Mouse (Mus musculus) myocyte (in vitro differentiated cells): ENCODE data around the gene Ints3. TPM values are rescaled to one million over a fixed set of nuclear protein-coding genes. Genes with fewer than 3 reads are reported as not detected.
A peak's percentile ranks its signal among the peaks of the same experiment; 100 is the strongest.

Source experiments
- H3K27me3 ChIP-seq: one replicate; pipeline ENCODE4 v1.6.1; 2011; ENCODE audit not compliant: control insufficient read depth, insufficient read depth, insufficient read length
- H3K36me3 ChIP-seq: one replicate; pipeline ENCODE4 v1.6.1; 2011; ENCODE audit not compliant: control insufficient read depth, insufficient read depth
- H3K4me2 ChIP-seq: one replicate; pipeline ENCODE4 v1.6.1; 2011; ENCODE audit warnings: low read depth, control low read depth
- H3K4me3 ChIP-seq: one replicate; pipeline ENCODE4 v1.5.1; 2011; ENCODE audit warnings: mild to moderate bottlenecking, control low read depth, moderate library complexity
- H3K79me2 ChIP-seq: one replicate; pipeline ENCODE4 v1.6.1; 2011; ENCODE audit not compliant: control insufficient read depth, insufficient read depth
- H3ac ChIP-seq: one replicate; pipeline ENCODE4 v1.6.1; 2011; ENCODE audit not compliant: control insufficient read depth, insufficient read length
- CEBPB ChIP-seq: IDR thresholded peaks from 2 replicates; pipeline ENCODE4 v1.6.1; 2011; ENCODE audit warnings: mild to moderate bottlenecking, moderate library complexity; ENCODE audit not compliant: poor library complexity, insufficient read depth, severe bottlenecking
- E2F4 ChIP-seq: IDR thresholded peaks from one replicate; pipeline ENCODE4 v1.6.1; 2011; ENCODE audit warnings: mild to moderate bottlenecking, control low read depth, moderate library complexity; ENCODE audit not compliant: insufficient read depth
- MAX ChIP-seq: IDR thresholded peaks from one replicate; pipeline ENCODE4 v1.6.1; 2011; ENCODE audit warnings: low read depth, mild to moderate bottlenecking, control low read depth
- MYOD1 ChIP-seq, 3 experiments: IDR thresholded peaks; one replicate each; pipeline ENCODE4 v1.6.1; 2011; ENCODE audit warnings: control low read depth in 2 of 3, low read depth in 2 of 3, mild to moderate bottlenecking in 2 of 3, moderate library complexity in 1 of 3; ENCODE audit not compliant: insufficient read length in 2 of 3, control insufficient read depth in 1 of 3
- MYOG ChIP-seq, 3 experiments: IDR thresholded peaks; one replicate each; pipeline ENCODE4 v1.6.1; 2011; ENCODE audit warnings: control low read depth in 2 of 3, low read depth in 2 of 3, mild to moderate bottlenecking in 2 of 3; ENCODE audit not compliant: insufficient read length in 2 of 3, control insufficient read depth in 1 of 3, insufficient read depth in 1 of 3
- POLR2A ChIP-seq: IDR thresholded peaks from one replicate; pipeline ENCODE4 v1.6.1; 2011; ENCODE audit warnings: low read depth, mild to moderate bottlenecking, control low read depth, moderate library complexity; ENCODE audit not compliant: insufficient read length
- POLR2AphosphoS2 ChIP-seq: IDR thresholded peaks from one replicate; pipeline ENCODE4 v1.6.1; 2011; ENCODE audit warnings: low read depth, control low read depth; ENCODE audit not compliant: insufficient read length
- REST ChIP-seq: IDR thresholded peaks from one replicate; pipeline ENCODE4 v1.6.1; 2011; ENCODE audit warnings: mild to moderate bottlenecking, control low read depth, moderate library complexity; ENCODE audit not compliant: insufficient read depth, insufficient read length
- SRF ChIP-seq: IDR thresholded peaks from one replicate; pipeline ENCODE4 v1.6.1; 2011; ENCODE audit warnings: low read depth; ENCODE audit not compliant: control insufficient read depth, insufficient read length
- TCF12 ChIP-seq: IDR thresholded peaks from one replicate; pipeline ENCODE4 v1.6.1; 2011; ENCODE audit warnings: mild to moderate bottlenecking, control low read depth; ENCODE audit not compliant: poor library complexity, insufficient read depth, severe bottlenecking
- TCF3 ChIP-seq: IDR thresholded peaks from one replicate; pipeline ENCODE4 v1.6.1; 2011; ENCODE audit warnings: low read depth, control low read depth; ENCODE audit not compliant: insufficient read length
- USF1 ChIP-seq: IDR thresholded peaks from one replicate; pipeline ENCODE4 v1.6.1; 2011; ENCODE audit warnings: low read depth, mild to moderate bottlenecking, control low read depth, moderate library complexity
- polyA plus RNA-seq: library from polyadenylated mRNA; unstranded; fragments of >200 nt; fragmentation: generic; extraction: Trizol; gene quantifications from one replicate; pipeline ENCODE4 v1.2.1, GENCODE M21; 2012; ENCODE audit warnings: missing spikeins

Ints3 gene
- polyA plus RNA-seq, 1 experiment, result 24.2 TPM

- Histone ChIP-seq H3K4me2 (no peak overlapping the region), H3K36me3 (no peaks in the 10 kb centered on the region), H3ac (no peak overlapping the region), H3K4me3 (no peak overlapping the region), H3K27me3 (peaks cover 15% of the 10 kb centered on the region), H3K79me2 (no peaks in the 10 kb centered on the region)
- TF ChIP-seq TCF12 (no peak), MAX (no peak), TCF3 (no peak), POLR2AphosphoS2 (no peak), E2F4 (no peak), USF1 (no peak), MYOD1 (IDR thresholded peaks at IDR 0.05; ENCODE audit: control insufficient read depth in 1 of 3, insufficient read length in 2 of 3, low read depth in 2 of 3) (no peak), POLR2A (no peak), REST (no peak), CEBPB (no peak), MYOG (IDR thresholded peaks at IDR 0.05; ENCODE audit: control insufficient read depth in 1 of 3, insufficient read depth in 1 of 3, insufficient read length in 2 of 3, low read depth in 2 of 3) (no peak)
Observed at GRCm38 (mm10) chr3:90467618-90468300, 34.3 kb upstream of the Ints3 start.

DNA sequence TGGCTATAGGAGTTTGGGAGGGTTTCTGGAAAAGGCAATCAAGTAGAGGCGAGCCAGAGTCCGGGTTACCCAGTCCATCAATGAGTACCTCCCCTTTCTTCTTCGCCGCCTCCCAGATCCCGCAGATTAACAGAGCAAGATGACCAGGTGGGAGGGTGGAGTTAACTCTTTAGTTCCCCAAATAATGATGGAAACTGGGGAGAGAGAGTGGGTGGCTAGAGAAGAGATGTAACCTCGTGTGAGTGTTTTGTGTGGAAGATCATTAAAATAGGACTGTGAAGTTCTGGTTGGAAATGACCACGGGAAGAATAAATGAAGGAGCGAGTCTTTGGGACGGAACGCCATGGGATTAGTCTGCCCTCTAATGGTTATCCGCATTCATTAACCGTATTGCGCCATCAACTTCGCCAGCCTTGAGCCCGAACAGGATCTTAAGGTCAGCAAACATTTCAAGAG lies 32.9 kb upstream of the Ints3 start:
- Histone ChIP-seq H3ac (no peak overlapping the region), H3K36me3 (no peaks in the 10 kb centered on the region)

GRCm38 (mm10) chr3:90465686-90466310 lies 32.4 kb upstream of the Ints3 start, which contains the start of gene Npr1:
Gene Npr1, minus strand, starts transcription at chr3:90465866.
- Histone ChIP-seq H3K4me2 (peak within 1 kb of the TSS; percentile 92), H3K36me3 (no peaks in the 10 kb centered on the region), H3ac (no peak within 1 kb of the TSS), H3K27me3 (peaks cover 15% of the 10 kb centered on the region), H3K79me2 (no peaks in the 10 kb centered on the region), H3K4me3 (peak within 1 kb of the TSS; percentile 19)
- TF ChIP-seq TCF3 (no peak), USF1 (no peak), POLR2A (no peak), REST (no peak), MYOD1 (IDR thresholded peaks at IDR 0.05; ENCODE audit: control insufficient read depth in 1 of 3, insufficient read length in 2 of 3, low read depth in 2 of 3) (no peak), CEBPB (no peak), SRF (no peak), MYOG (IDR thresholded peaks at IDR 0.05; ENCODE audit: control insufficient read depth in 1 of 3, insufficient read depth in 1 of 3, insufficient read length in 2 of 3, low read depth in 2 of 3) (no peak), E2F4 (no peak), MAX (no peak), POLR2AphosphoS2 (no peak), TCF12 (no peak)

More for the DNA sequence above, 32.9 kb upstream of the Ints3 start:
- Histone ChIP-seq H3K4me2 (peak overlapping the region; percentile 92), H3K4me3 (peak overlapping the region; percentile 19), H3K27me3 (peaks cover 15% of the 10 kb centered on the region), H3K79me2 (no peaks in the 10 kb centered on the region)
- TF ChIP-seq REST (no peak), CEBPB (peak; percentile 91), TCF12 (no peak)

GRCm38 (mm10) chr3:90465081-90465685 lies 31.8 kb upstream of the Ints3 start:
- H3K36me3 ChIP-seq, result no peaks in the 10 kb centered on the region
- peak overlapping the region; percentile 19 for H3K4me3 ChIP-seq
- peak overlapping the region; percentile 92 for H3K4me2 ChIP-seq
- H3K79me2 ChIP-seq, result no peaks in the 10 kb centered on the region
- H3K27me3 ChIP-seq, result peaks cover 15% of the 10 kb centered on the region
- H3ac ChIP-seq, result no peak overlapping the region
- TF ChIP-seq MYOG (IDR thresholded peaks at IDR 0.05; ENCODE audit: control insufficient read depth in 1 of 3, insufficient read depth in 1 of 3, insufficient read length in 2 of 3, low read depth in 2 of 3), result peak in 1 of 3 experiments; percentile 1
- no peak for TF ChIP-seq SRF

GRCm38 (mm10) chr3:90464552-90465080 lies 31.2 kb upstream of the Ints3 start:
- peaks cover 15% of the 10 kb centered on the region for H3K27me3 ChIP-seq
- H3K79me2 ChIP-seq, result no peaks in the 10 kb centered on the region
- H3ac ChIP-seq, result no peak overlapping the region
- TF ChIP-seq MAX (no peak), MYOG (IDR thresholded peaks at IDR 0.05; ENCODE audit: control insufficient read depth in 1 of 3, insufficient read depth in 1 of 3, insufficient read length in 2 of 3, low read depth in 2 of 3) (no peak), MYOD1 (IDR thresholded peaks at IDR 0.05; ENCODE audit: control insufficient read depth in 1 of 3, insufficient read length in 2 of 3, low read depth in 2 of 3) (no peak), POLR2AphosphoS2 (no peak), REST (no peak), E2F4 (no peak), TCF12 (no peak), USF1 (no peak), POLR2A (no peak), TCF3 (no peak)
- no peaks in the 10 kb centered on the region for H3K36me3 ChIP-seq
- no peak overlapping the region for H3K4me2 ChIP-seq
- no peak overlapping the region for H3K4me3 ChIP-seq
